Mouse (Mus musculus): ENCODE measurements at regions not wholly inside any gene's neighbourhood (a gene's known extent, or its start where the extent isn't known, plus 50 kb on each side); places are given as distances from the start of the nearest gene placed in this dataset.

DNA sequence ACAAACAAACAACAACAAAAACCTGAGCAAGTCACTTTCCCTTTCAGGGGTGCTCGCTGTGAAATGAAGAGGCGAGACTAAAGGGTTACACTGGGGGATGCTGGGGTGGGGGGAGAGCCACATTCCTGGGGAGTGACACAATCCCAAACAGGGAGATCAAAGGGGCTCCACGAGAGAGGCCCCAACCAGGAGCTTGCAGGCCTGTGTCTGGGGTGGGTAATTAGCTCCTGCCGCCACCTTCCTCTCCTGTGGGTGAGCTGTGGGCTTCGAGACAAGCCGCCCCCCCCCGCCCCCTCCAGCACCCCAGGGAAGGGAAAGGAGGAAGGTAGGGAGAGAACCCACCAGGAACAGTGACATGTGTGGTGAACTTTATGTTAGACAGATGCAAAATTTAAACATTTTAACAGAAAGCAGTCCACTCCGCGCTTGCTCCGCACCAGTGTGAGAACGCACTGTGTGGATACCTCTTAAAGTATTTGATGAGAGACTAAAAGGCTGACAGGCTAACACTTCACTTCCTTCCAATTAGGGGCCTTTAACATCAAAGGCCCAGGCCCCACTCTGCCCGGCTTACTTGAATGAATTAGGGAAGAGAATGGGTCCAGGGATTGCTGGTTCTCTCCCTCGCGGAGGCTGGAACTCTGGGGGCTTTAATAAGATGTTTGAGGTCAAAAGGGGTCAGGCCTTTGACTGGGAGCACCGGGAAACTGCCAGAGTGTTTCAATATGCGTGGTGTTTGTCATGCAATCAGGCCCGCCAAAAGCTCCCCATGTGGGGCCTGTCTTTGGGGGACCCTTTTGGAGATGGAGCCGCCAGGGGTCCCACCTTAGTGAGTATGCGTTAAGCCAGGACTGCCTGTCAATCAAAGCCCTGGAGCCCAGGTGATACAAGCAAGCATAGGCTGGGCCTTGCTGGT, 319.6 kb downstream of the Fam49a start:
- ATAC-seq (replicated peaks; ENCODE audit: poor library complexity) = no peak

DNA sequence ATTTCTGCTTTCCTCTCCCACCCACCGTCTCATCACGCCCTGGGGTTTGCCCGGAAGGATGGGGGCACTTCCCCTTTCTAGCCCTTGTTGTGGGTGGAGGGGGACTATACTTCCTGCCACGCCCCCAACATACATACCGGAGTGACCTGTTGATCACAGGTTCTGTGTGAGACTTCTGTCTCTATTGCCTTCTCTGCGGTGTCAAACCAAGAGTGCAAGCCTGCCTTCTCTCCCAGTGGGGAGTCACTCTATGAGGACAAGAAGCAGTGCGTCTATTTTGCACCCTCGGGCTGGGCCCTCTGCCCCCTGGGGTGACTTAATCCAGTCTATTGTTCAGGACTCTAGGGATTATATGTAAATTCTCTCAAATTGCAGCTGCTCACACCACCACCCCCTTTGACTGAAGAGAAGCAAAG, 318.8 kb downstream of the Fam49a start:
- peak; percentile 90 for ATAC-seq (replicated peaks; ENCODE audit: poor library complexity)

DNA sequence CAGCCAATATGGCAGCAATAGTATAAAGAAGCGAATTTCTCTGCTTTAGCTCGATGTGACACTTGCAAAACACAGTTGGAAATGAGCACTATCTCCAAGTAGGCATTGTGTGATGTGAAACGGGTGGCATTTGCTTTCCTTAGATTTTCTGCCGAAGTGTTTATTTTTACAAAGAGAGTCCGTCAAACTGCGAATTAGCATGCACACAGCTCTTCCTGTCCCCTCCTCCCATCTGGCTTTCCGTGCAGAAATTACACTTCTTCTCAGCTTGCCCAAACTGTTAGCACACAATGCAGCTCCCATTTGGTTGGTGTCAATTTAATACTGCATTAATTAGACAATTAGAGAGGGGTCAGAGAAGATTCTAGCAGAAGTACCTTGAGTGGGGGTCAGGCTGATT, 316.3 kb downstream of the Fam49a start:
- ATAC-seq (replicated peaks; ENCODE audit: poor library complexity) = no peak

DNA sequence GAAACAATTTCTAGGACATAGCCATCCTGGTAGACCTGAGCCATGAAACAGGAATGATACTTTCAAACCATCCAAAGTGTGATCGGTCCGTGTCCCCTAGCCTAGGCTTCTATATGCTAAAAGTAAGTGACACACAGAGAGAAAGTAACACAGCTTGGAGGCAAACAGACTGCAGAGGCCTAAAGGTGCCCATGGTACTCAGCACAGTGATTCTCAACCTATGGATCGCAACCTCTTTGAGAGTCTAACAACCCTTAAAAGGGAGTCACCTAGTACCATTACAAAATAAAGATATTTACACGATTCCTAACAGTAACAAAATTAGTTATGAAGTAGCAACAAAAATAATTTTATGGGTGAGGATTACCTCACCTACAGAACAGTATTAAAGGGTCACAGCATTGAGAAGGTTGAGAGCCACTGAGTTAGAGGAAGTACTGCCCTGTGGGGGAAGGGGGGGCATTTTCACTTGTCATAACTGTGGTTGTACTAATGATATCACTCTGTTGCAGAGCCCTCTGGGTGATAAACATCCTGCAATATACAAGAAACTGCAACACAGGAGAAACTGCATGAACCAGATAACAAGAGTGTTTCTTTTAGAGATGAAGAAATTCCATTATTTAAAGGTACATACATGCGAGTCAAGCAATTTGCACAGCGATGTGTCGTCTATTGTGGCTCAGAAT, 308.8 kb downstream of the Fam49a start:
- ATAC-seq (replicated peaks; ENCODE audit: poor library complexity) = peak; percentile 96

DNA sequence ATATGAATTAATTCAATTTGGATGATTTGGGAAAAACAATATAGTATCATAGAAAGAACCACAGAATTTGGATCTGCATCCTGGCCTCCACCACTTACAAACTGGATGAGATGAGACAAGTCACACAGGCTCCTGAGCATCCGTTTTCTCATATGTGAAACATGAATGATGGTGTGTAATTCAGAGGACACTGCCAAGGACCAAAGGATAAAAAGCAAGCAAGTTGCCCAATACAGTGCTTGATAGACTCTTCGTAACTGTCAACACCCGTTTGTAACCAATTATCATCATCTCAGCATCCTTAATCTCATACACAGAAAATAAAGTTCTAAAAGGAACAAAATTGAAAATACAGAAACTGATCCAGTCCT, 305.8 kb downstream of the Fam49a start:
- no peak for ATAC-seq (replicated peaks; ENCODE audit: poor library complexity)

DNA sequence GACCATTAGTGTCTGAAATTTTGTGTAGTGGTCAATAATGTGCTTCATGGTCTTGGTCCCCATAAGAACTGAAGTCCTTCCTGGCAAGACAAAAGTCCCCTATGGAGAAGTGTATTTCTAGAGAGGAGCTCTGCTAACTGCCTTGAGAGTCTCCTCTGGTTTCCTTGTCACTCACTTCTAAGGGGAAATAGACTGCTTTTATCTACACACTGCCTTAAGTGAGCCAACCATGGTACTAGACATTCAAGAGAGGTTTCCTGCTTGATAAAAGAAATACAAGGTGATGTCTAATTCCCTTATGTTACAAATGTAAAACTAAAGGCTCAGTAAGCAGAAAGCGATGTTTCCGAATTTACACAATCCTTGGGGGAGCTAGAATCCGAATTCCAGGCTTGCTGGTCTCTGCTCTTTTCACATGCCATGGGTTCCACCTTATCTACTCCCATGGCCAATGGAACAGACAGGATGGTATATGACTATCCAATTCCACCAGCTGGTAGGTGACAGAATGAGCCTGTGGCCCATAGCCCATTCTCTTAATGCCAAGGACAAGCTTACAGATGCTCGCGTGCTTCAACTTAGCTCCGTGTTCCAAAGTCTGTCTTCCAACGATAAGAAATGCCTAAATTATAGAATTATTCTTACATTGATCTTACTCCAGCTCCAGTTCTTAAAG, 305.3 kb downstream of the Fam49a start:
- no peak for ATAC-seq (replicated peaks; ENCODE audit: poor library complexity)

DNA sequence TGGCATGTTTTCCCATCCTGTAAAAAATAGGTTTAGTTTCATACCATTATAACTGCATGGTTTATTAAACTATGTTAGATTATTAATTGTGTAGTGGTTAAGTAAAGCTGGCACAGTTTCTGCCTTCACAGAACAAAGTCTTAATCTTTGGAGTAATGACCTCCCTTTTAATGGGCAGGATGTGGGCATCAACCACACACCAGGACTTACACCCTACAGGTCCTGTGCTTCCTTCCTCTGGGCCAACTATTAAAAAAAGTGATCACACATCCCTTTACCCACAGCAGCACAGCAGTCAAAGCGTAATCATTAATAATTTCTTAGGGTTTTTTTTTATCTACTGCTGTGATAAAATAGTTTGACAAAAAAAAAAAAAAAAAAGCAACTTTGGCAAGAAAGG, 300.3 kb downstream of the Fam49a start:
- ATAC-seq (replicated peaks; ENCODE audit: poor library complexity) = peak; percentile 90

DNA sequence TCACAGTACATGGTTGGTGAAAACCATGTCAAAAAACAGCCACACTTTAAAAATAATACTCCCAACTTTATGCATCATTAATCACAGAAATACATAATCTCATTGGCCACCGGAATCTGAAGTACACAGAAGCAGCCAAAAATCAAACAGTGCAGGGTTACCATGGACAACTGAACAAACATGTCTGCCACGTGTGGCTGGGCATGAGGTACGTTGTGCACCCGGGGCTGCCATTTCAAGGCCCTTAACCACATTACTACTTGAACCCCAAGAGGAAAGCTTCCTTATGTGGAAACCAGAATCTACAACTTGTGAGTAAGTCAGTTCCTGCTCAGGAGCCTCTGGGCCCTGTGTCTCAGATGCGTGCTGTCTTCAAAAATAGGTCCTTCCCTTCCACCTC, 289.9 kb downstream of the Fam49a start:
- ATAC-seq (replicated peaks; ENCODE audit: poor library complexity) = 0 out of 2 replicates have a peak, but pooled peaks have one; percentile 13

DNA sequence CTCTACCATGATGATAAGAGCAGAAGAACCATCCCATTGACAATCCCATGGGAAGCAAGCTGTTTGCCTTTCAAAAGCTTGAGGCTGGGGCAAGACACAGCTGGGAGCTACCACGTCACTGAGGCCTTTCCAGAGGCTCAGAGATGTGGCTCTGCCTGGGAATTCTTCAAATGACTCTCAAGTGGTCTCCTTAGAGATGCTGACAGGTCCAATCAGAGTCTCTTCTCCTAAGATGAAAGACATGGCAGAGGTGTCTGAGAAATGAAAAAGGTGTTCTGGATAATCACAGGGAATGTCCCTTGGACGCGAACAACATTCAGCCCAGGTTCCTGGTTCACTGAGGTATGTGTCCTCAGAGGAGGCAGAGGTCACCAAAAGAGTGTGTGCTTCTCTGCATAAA, 287.7 kb downstream of the Fam49a start:
- no peak for ATAC-seq (replicated peaks; ENCODE audit: poor library complexity)

DNA sequence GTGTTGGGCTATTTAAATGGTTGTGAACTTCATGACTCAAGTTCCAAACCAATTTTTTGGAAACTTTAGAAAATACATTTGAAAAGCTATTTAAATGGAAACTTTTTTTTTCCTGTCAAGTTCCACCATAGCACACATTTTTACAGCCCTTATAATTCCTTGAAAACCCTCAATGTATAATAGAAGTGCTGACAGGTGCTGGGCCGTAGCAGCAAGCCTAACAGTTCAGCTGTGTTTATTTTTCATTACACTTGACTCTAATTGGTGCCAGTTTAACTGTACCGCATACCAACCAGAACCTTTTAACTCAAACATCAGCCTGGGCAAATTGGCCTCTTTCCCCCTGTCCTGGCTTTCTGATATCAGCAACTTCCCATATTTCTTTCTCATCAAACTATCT, 286.7 kb downstream of the Fam49a start:
- ATAC-seq (replicated peaks; ENCODE audit: poor library complexity) = no peak

DNA sequence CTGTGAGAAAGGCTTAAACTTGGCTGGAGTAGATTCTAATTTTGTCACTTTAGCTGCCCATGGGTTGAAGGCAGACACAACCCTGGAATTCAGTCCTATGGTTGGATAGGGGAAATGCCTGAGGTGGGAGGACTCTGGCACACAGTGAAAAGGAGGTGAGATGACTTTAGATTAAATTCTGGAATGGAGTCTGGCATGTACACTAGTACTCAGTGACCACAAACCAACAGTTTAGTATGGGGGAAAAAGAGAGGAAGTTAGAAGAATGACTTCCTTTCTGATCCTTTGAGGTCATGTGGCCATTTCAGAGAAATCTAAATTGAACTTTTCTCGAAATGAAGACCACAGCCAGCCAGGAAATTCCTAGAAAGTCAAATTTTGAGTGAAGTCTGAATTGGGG, 285.5 kb downstream of the Fam49a start:
- ATAC-seq (replicated peaks; ENCODE audit: poor library complexity) = peak; percentile 60

DNA sequence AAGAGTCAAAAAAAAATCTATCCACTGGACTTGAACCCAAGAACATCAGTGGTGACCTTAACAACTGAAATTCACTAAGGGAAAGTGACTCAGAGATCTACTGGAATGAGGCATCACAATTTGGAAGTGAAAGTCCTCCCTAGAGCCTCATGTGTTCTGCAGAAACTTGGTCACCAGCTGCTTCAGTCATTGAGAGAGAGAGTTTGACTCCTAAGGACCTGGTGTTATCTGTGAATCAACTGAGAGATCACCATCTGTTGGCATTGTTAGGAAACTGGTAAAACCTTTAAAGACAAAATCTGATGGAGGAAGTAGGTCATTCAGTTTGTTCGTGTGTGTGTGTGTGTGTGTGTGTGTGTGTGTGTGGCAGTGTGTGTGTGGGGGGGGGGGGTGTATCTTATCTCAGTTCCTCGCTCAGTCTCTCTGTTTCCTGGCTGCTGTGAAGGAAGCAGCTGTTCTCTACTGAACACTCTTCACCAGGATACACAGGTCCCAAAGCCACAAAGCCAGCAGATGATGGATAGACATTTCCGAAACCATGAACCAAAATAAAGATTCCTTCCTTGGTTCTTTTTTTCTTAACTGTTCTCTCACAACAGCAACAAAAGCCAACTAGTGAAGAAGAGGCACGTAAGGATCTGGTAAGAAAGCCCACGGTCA, 284.6 kb downstream of the Fam49a start:
- ATAC-seq (replicated peaks; ENCODE audit: poor library complexity) = peak; percentile 32

DNA sequence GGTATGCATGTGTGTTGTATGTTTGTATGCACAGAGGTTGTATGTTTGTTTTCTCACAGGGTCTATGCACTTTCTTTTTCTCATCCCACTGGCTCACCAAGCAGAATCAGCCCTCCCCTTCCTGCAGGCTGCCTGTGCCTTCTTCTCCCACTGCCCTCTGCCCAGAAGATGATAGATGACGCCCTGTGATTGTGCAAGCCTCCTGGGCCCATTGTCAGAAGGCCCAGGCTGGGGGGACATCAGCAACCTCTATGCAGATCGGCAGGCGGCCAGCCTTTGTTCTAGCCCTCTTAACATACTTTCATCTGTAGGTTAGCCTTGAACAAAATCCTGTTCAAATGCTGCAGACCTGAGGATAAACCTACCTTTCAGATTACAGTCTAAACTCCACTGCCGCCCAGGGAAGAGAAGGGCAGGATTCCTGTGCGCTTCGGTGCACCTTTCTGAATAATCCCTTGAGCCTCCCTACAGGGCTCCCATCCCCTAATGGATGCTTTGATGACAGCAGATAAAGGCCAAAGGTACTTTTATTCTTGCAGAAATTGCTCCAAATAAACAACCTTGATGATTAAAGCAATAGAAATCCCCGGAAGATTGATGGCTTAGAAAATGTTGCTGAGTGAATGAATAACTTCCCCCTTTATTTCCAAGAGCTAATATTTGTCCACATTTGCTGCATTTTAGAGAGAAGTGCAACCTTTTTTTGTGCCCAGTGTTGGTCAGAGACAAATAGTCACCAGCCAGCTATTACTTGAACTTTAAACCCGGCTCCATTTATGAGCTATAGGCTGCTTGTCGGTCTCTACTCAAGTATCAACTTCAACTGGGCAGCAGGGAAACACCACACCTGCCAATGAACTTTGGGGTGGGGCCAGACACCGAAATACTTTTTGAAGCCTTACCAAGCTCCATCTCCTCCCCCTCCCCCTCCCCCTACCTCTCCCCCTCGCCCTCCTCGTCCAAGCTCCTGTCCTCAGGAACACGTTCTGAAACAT, 279.4 kb downstream of the Fam49a start:
- ATAC-seq (replicated peaks; ENCODE audit: poor library complexity) = peak; percentile 61

DNA sequence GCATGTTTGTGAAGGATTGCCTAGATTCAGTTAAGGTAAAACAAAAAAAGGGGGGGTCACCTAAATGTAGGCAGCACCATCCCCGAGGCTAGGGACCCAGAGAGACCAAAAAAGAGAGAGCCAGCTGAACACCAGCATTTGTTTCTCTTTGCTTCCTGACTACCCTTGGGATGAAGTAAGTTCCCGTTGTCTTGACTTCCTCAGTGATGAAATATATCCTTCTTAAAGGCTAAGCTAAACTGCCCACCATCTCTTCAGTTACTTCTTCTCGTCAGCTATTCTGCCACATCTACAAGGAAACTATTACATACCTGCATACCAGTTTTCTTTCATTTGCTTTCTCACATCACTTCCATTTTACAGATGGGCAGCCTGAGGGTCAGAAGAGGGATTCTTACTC, 277.4 kb downstream of the Fam49a start:
- ATAC-seq (replicated peaks; ENCODE audit: poor library complexity) = peak; percentile 59

DNA sequence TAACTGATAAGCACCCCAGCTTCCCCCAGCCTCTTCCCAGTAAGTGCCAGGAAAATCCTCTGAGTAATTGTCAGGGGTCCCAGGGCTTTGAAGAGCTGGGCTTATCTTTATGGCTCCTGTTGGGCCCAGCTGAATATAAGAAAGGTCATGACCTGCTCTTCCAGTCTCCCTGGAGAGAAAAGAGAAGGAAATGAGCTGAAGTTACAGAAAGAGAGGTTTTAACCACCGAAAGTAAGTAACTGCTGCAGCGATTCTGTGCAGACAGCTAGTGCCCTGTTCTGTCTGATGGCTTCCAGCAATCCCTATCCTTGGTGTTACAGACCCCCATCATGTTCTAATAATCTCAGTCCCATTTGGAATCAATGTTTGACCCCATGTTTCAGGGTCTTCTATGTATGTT, 272.8 kb downstream of the Fam49a start:
- ATAC-seq (replicated peaks; ENCODE audit: poor library complexity) = peak; percentile 51; the same call in 1 of the 2 replicates

DNA sequence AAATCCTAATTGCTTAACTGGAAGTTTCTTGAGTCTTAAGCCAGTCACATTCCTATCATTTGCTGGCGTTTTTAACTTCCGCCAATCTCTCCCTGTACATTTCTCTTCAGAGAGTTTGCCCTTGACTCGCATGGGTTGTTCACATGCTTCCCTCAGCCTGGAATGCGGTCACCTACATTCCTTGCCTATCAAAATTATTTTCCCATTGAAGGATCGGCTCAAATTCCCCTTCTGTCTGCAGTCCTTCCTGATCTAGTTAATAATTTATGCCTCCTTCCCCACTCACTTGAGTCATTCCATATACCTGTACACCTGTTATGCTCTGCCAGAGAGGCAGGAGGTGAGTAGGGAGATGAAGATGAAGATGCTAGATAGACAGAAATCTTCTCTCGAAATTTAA, 268.9 kb downstream of the Fam49a start:
- ATAC-seq (replicated peaks; ENCODE audit: poor library complexity) = no peak

DNA sequence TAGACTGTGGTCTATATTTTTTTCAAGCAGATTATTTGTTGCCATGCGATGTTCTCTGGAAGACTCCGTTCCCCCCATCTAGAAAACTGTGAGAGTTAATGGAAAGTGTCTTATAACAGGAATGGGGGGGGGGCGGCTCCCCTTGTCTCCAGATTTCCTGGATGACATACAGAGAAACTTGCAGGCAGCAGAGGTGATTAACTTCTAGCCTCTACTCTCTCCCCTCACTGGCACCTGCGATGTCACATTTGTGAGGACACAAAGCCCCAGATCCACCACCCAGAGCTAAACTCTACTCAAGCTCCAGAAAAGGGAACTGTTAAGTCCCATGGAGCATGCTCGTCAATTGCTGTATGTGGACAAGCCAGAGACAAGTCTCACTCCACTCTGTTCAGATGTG, 267.6 kb downstream of the Fam49a start:
- ATAC-seq (replicated peaks; ENCODE audit: poor library complexity) = no peak

DNA sequence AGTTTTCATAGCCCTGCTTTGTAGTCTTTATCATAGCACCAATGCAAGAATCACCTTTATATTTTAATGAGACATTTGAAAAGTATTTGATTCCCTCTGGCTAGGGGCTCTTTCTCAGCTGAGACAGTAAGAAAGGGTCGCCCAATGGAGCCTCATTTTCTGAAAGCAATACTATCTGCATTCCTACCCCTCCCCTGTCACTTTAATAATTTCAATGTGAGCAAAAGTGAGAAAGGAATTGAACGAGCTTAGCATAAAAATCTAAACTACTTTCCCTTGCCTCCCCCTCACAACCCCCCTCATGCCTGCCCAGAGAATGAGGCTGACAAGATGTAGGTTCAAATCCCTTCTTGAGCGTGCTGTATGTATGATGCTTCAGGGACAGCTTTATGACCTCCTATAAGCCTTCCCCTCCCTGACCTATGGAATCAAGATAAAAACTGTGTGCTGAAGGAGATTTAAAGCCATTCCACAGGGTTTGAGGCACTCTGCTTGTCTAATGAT, 266.6 kb downstream of the Fam49a start:
- no peak for ATAC-seq (replicated peaks; ENCODE audit: poor library complexity)

DNA sequence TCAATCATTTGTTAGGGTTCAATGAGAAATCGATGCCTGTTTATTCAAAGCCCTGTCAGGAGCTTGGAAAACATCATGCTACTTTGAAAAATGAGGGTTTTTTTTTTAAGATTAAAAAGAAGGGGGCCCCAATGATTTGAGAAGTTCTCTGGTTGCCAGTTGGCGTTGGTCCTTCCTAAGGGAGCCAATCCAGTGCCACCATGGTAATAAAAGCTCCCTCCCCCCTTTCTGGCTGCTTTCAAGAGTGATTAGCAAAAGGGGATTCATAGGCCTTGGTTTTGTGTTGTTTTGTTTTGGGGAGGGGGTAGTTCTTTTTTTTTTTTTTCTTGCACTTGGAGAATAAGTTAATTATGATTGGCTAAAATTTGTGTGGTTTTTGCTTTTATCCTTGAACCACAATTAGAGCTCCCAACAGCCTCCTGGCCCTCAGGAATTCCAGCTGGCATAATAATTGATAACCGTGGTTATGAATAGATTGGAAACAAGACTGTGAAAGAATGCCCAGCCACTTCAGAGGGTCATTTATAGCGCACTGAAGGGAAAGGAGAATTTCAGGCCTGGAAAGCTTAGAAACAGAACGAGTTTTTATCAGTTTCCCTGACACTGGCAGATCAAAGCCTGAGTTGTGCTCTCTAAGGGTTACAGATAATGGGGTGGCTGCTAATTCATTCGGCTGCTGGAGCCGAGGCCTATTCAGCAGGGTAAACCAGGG, 266.0 kb downstream of the Fam49a start:
- ATAC-seq (replicated peaks; ENCODE audit: poor library complexity) = no peak

Data from megakaryocyte progenitor cell, adult 5-6 weeks (primary cell).